Mouse (Mus musculus): ENCODE results near the gene Cspg4. TPM values are rescaled to one million over a fixed set of nuclear protein-coding genes. Genes with fewer than 3 reads are reported as not detected.
"Not testable (repeated sequence)": the region's sequence is repeated elsewhere in the genome, so short reads cannot be mapped to it uniquely, and the experiment has no call there.

Cspg4 gene
- polyA plus RNA-seq, 1 experiment from 2014 or later = 49.1 TPM

DNA sequence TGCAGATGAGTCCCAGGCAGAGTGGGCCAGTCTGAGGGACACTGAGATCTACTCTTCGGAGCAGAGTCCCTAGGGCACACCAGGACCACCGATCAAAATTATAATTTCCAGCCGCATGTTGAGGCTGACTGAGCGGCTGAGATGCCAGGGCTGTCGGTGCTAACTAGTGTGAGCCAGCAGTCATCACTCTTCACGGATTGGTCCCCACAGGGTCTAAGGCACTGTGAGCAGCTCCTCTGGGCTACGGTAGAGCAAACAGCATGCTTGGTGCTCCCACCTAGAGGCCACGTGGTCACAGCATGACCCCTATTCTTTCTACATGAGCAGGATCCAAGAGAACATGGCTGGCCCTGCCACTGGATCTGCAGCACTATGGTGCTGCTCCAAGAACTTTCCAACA, 28.5 kb downstream of the Cspg4 start:
- H3K4me2 ChIP-seq = no peak overlapping the region
- ATAC-seq (ENCODE audit: insufficient number of reproducible peaks, low FRiP score, low TSS enrichment, low read depth) = no peak
- H3K9ac ChIP-seq = no peak overlapping the region
- H3K36me3 ChIP-seq = peaks cover 85% of the 10 kb centered on the region
- H3K9me3 ChIP-seq = no peaks in the 10 kb centered on the region
- H3K4me1 ChIP-seq = peaks cover 19% of the 10 kb centered on the region
- no peaks in the 10 kb centered on the region; the same call in 1 of the 2 replicates for H3K27me3 ChIP-seq
- 71% methylated on average over 8 of the region's 8 CpGs for WGBS
- no peak overlapping the region for H3K27ac ChIP-seq
- no peak overlapping the region for H3K4me3 ChIP-seq

DNA sequence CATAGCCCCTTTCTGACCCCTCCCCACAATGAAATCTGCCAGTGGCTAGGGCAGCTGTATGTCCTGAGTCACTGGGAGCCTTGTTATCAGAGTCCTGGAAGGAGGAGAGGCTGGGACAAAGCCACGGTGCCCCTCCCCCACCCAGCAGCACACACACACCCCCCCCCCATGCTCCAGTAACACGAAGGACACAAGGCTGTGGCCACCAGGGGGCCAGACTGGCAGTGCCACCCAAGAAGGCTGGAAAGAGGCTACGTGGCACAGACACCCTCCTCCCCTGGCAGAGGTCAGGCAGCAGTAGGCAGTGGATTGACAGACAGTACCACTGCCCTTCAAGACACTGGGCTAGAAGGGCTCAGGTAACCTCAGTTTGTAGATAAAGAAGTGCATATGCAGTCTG, 29.2 kb downstream of the Cspg4 start:
- ATAC-seq (ENCODE audit: insufficient number of reproducible peaks, low FRiP score, low TSS enrichment, low read depth) = no peak
- Histone ChIP-seq H3K27ac (no peak overlapping the region), H3K36me3 (peaks cover 85% of the 10 kb centered on the region), H3K27me3 (no peaks in the 10 kb centered on the region; the same call in 1 of the 2 replicates), H3K4me3 (no peak overlapping the region), H3K9ac (no peak overlapping the region), H3K4me2 (no peak overlapping the region), H3K9me3 (no peaks in the 10 kb centered on the region), H3K4me1 (peaks cover 20% of the 10 kb centered on the region)
- WGBS = 25% methylated on average over 3 of the region's 3 CpGs

- no peak for ATAC-seq (ENCODE audit: insufficient number of reproducible peaks, low FRiP score, low TSS enrichment, low read depth)
- Histone ChIP-seq H3K27me3 (no peaks in the 10 kb centered on the region), H3K9ac (no peak overlapping the region), H3K27ac (no peak overlapping the region), H3K4me1 (peaks cover 35% of the 10 kb centered on the region), H3K4me2 (no peak overlapping the region), H3K4me3 (no peak overlapping the region), H3K9me3 (no peaks in the 10 kb centered on the region), H3K36me3 (peaks cover 66% of the 10 kb centered on the region)
- 91% methylated on average over 12 of the region's 12 CpGs for WGBS
Observed at GRCm38 (mm10) chr9:56896779-56897178, 31.9 kb downstream of the Cspg4 start.

DNA sequence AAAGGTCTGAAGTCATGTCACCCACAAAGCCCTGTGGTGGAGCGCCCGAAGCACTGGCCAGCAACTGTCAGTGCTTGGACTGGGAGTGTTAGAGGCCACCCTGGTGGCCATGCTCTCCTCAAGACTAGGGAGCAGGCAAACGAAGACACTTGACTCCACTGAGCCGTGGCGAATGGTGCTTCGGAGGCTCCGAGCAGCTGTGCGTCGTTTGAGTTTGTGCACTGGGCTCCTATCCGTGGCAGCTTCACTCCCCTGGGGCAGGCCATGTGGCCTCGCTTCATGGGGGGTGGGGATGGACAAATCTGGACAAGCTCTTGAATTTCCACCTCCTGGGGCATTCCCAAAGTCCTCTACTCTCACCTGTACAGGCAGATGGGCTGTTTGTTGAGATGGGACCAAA, 34.6 kb downstream of the Cspg4 start:
- Histone ChIP-seq H3K9ac (no peak overlapping the region), H3K36me3 (peaks cover 41% of the 10 kb centered on the region), H3K4me2 (no peak overlapping the region), H3K4me1 (peaks cover 24% of the 10 kb centered on the region), H3K27me3 (no peaks in the 10 kb centered on the region), H3K4me3 (no peak overlapping the region), H3K9me3 (no peaks in the 10 kb centered on the region), H3K27ac (no peak overlapping the region)
- ATAC-seq (ENCODE audit: insufficient number of reproducible peaks, low FRiP score, low TSS enrichment, low read depth) = no peak
- 63% methylated on average over 11 of the region's 11 CpGs for WGBS

- Histone ChIP-seq H3K9me3 (no peaks in the 10 kb centered on the region), H3K9ac (no peak overlapping the region), H3K36me3 (peaks cover 35% of the 10 kb centered on the region), H3K27ac (0 out of 2 replicates have a peak overlapping the region, but pooled peaks have one; percentile 71), H3K4me2 (no peak overlapping the region), H3K27me3 (no peaks in the 10 kb centered on the region), H3K4me3 (no peak overlapping the region), H3K4me1 (peaks cover 24% of the 10 kb centered on the region)
- ATAC-seq (ENCODE audit: insufficient number of reproducible peaks, low FRiP score, low TSS enrichment, low read depth) = no peak
Observed at GRCm38 (mm10) chr9:56900060-56900459, 35.2 kb downstream of the Cspg4 start.

DNA sequence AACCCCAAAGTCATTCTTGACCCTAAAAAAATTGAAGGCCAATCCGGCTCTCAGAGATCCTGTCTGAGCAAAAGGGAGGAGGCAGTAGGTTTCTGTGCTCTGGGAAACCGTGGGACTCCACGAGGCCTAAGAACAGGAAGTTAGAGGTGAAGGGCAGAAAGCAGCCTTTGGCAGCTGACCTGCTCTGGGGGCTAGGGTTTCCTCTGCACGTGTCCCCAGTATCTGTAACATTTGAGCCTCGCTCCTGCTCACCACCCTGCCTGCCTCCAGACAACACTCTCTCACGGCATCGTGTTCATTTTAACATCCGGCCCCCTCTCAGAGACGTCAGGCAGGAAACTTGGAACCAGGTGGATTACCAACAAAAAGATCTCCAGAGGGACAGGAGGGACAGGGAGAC, 35.7 kb downstream of the Cspg4 start:
- Histone ChIP-seq H3K9me3 (no peaks in the 10 kb centered on the region), H3K4me3 (no peak overlapping the region), H3K4me2 (no peak overlapping the region), H3K4me1 (peaks cover 24% of the 10 kb centered on the region), H3K27ac (peak overlapping the region; percentile 71), H3K9ac (no peak overlapping the region), H3K36me3 (peaks cover 35% of the 10 kb centered on the region), H3K27me3 (no peaks in the 10 kb centered on the region)
- WGBS = 27% methylated on average over 9 of the region's 9 CpGs
- ATAC-seq (ENCODE audit: insufficient number of reproducible peaks, low FRiP score, low TSS enrichment, low read depth) = no peak

- Histone ChIP-seq H3K4me3 (no peak overlapping the region), H3K4me2 (no peak overlapping the region), H3K9me3 (no peaks in the 10 kb centered on the region), H3K27me3 (no peaks in the 10 kb centered on the region), H3K4me1 (peaks cover 24% of the 10 kb centered on the region), H3K36me3 (peaks cover 33% of the 10 kb centered on the region), H3K27ac (peak overlapping the region; percentile 71; the same call in 1 of the 2 replicates), H3K9ac (no peak overlapping the region)
- ATAC-seq (ENCODE audit: insufficient number of reproducible peaks, low FRiP score, low TSS enrichment, low read depth) = no peak; the same call in 1 of the 2 replicates
- 49% methylated on average over 8 of the region's 8 CpGs for WGBS
Observed at GRCm38 (mm10) chr9:56901187-56901586, 36.4 kb downstream of the Cspg4 start.

DNA sequence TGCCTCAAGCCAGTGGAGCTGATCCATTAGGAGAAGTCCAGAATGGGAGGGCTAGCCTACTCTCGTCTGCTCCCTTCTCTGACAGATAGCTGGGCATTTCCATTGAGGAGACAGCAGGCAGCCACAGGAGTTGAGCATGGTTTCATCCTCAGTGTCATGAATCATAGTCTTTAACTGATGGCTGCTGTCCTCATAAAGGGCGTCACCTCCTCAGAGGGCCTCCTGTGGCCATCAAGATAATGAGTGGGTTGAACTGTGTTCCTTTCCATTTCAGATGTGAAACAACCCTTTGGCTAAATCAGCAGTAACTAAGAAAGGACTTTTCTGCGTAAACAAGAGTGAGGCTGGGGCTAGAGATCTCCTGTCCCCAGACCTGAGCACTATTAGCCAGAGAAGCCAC, 38.8 kb downstream of the Cspg4 start:
- no peaks in the 10 kb centered on the region for H3K9me3 ChIP-seq
- peaks cover 9% of the 10 kb centered on the region; the same call in 1 of the 2 replicates for H3K36me3 ChIP-seq
- no peak overlapping the region for H3K4me3 ChIP-seq
- 68% methylated on average over 3 of the region's 3 CpGs for WGBS
- ATAC-seq (ENCODE audit: insufficient number of reproducible peaks, low FRiP score, low TSS enrichment, low read depth) = no peak
- H3K4me2 ChIP-seq = no peak overlapping the region
- peaks cover 24% of the 10 kb centered on the region for H3K4me1 ChIP-seq
- H3K27me3 ChIP-seq = no peaks in the 10 kb centered on the region
- no peak overlapping the region for H3K9ac ChIP-seq
- no peak overlapping the region for H3K27ac ChIP-seq

DNA sequence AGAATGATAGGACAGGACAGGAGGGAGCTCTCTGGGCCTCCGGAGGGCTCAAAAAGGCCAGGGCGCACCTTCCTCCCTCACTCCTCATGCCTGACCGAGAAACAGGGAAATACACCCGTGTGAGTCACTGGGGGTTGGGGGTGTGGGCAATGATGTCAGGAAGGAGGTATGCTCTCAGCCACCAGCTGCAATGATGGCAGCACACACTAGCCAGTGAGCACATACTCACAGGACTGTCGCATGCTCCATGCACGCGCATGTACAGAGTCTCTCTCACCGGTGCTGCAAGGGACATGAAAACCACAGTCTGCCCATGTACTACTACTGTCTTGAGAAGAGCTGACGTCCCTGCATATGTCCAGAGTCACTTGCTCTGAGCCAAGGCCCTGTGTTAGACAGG, 42.7 kb downstream of the Cspg4 start:
- Histone ChIP-seq H3K4me2 (no peak overlapping the region), H3K36me3 (no peaks in the 10 kb centered on the region), H3K4me1 (no peaks in the 10 kb centered on the region), H3K4me3 (no peak overlapping the region), H3K27me3 (no peaks in the 10 kb centered on the region), H3K27ac (no peak overlapping the region), H3K9ac (no peak overlapping the region), H3K9me3 (no peaks in the 10 kb centered on the region)
- WGBS = 81% methylated on average over 9 of the region's 9 CpGs
- ATAC-seq (ENCODE audit: insufficient number of reproducible peaks, low FRiP score, low TSS enrichment, low read depth) = no peak

DNA sequence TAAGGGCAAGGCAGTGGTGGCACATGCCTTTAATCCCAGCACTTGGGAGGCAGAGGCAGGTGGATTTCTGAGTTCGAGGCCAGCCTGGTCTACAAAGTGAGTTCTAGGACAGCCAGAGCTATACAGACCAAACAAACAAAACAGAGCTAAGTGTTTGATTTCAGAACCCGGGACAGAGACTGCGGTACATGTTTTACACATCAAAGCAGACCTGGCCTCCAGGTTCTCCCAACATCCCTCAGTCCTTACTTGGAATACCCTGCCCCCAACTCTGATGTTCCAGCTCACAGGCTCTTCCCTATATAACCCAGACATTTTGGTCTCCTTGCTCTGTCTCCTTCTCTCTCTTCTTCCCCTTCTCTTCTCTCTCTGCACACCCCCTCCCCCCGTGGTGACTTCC, 45.2 kb downstream of the Cspg4 start:
- not testable (repeated sequence) for H3K27me3 ChIP-seq; H3K36me3 ChIP-seq; H3K4me2 ChIP-seq; H3K27ac ChIP-seq; H3K9me3 ChIP-seq; ATAC-seq (ENCODE audit: insufficient number of reproducible peaks, low FRiP score, low TSS enrichment, low read depth); H3K4me3 ChIP-seq; H3K9ac ChIP-seq
- 34% methylated on average over 4 of the region's 4 CpGs for WGBS
- peaks cover 12% of the 10 kb centered on the region for H3K4me1 ChIP-seq

GRCm38 (mm10) chr9:56911017-56911416, 46.2 kb downstream of the Cspg4 start:
- Histone ChIP-seq H3K36me3 (peaks cover 14% of the 10 kb centered on the region), H3K27ac (no peak overlapping the region), H3K4me1 (peaks cover 14% of the 10 kb centered on the region), H3K4me3 (no peak overlapping the region), H3K4me2 (no peak overlapping the region), H3K9me3 (no peaks in the 10 kb centered on the region), H3K9ac (no peak overlapping the region), H3K27me3 (no peaks in the 10 kb centered on the region)
- ATAC-seq (ENCODE audit: insufficient number of reproducible peaks, low FRiP score, low TSS enrichment, low read depth) = no peak
- 59% methylated on average over 1 of the region's 1 CpGs for WGBS

- WGBS = 49% methylated on average over 9 of the region's 9 CpGs
- H3K9me3 ChIP-seq = no peaks in the 10 kb centered on the region
- no peak overlapping the region for H3K4me3 ChIP-seq
- no peak overlapping the region for H3K4me2 ChIP-seq
- H3K36me3 ChIP-seq = peaks cover 44% of the 10 kb centered on the region
- H3K27me3 ChIP-seq = no peaks in the 10 kb centered on the region
- peak; percentile 65; the same call in 1 of the 2 replicates for ATAC-seq (ENCODE audit: insufficient number of reproducible peaks, low FRiP score, low TSS enrichment, low read depth)
- H3K4me1 ChIP-seq = peaks cover 15% of the 10 kb centered on the region
- H3K9ac ChIP-seq = no peak overlapping the region
- peak overlapping the region; percentile 43 for H3K27ac ChIP-seq
Observed at GRCm38 (mm10) chr9:56913991-56914390, 49.2 kb downstream of the Cspg4 start.

DNA sequence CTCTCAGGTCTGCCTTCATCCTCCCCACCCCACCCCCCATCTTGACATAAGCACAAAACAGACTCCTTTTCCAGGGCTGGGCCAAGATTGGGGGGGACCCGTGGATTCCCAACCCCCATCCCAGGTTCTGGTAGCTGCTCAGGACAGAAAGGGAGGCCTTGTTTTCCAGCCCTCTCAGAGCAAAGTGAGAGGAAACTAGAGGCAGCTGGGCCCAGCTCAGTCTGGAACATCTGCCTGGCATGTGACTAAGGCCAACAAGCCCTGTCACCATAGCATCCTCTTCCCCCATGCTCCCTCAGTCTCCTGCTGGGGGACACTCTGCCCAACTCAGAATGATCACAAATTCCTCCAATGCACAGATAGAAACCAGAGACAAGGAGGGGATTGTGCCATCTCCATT, 50.3 kb downstream of the Cspg4 start:
- H3K36me3 ChIP-seq = peaks cover 54% of the 10 kb centered on the region
- no peak overlapping the region for H3K27ac ChIP-seq
- no peaks in the 10 kb centered on the region for H3K27me3 ChIP-seq
- H3K4me1 ChIP-seq = peaks cover 16% of the 10 kb centered on the region
- WGBS = 76% methylated on average over 1 of the region's 1 CpGs
- H3K4me3 ChIP-seq = no peak overlapping the region
- no peak for ATAC-seq (ENCODE audit: insufficient number of reproducible peaks, low FRiP score, low TSS enrichment, low read depth)
- H3K9me3 ChIP-seq = no peaks in the 10 kb centered on the region
- no peak overlapping the region for H3K4me2 ChIP-seq
- no peak overlapping the region for H3K9ac ChIP-seq

Measured in limb, embryonic 15.5 days (tissue).